Mouse (Mus musculus) c-Kit-negative CD71-positive TER-119-positive erythroid progenitor cells, embryonic 14.5 days (primary cell): Measurements from ENCODE around the gene Fmo6.
A peak's percentile ranks its signal among the peaks of the same experiment; 100 is the strongest.

Experiments used
- DNase-seq: peaks from one replicate; pipeline ENCODE4 v3.0.0-alpha.2; 2013; ENCODE audit warnings: low read depth, low spot score

Fmo6 gene

DNA sequence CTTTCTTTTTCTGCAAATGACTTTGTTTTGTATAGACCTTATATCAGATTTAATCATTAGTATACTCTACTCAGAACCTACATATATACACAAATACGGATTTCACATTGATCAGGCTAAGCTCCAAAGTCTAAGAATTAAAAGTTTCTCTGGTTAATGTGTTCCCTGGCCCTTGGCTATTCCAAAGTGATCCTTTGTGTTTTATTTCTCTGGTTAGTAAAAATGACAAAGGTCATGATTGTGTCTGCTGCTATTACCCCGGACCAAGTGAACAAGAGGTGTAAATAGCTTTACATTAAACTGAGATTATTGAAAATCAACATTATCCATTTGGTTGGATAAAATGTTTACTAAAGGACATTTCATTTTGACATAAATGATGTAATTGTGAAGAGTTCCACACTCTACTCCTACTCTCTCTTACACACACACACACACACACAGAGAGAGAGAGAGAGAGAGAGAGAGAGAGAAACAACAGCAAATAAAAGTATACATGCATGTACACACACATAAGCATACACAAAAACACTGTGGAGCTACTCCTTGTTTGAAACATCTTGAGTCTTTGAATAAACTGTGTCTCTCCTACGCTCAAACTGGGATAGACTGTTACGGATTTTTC, 22.3 kb downstream of the Fmo6 start:
- no peak for DNase-seq

DNA sequence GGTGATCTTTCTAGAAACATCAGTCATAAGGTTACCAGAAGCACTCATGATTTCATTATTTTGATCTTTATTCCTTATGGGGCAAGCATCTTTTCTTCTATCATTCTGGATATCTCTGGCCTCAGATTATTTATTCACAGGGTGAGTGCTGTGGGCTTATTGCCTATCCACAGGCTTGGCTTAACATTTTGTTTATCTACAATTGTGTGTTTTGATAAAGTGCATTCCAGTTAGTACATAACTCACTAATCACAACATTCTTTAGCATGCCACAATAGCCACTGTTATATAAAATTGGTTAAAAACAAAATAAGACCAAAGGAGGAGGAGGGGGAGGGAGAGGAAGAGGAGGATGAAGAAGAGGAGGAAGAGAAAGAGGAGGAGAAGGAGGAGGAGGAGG, 25.2 kb downstream of the Fmo6 start:
- DNase-seq: no peak

DNA sequence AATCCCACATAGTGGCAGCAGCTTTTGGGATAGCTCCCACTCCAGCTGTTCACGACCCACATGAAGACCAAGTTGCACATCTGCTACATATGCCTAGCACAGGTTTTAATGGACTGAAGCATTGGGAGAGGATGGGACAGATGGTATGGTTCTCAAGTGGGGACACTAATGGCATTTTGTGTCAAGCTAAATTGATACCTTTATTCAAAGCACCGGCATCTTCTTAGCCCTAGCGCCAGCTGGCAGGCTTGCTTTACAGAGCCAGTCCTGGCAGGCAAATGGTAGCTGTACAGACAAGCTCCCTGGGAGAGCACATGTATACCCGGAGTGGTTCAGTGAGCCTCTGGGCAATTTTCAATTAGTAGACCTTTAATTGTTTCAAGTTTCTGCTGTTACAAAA, 35.4 kb downstream of the Fmo6 start:
- DNase-seq: no peak

DNA sequence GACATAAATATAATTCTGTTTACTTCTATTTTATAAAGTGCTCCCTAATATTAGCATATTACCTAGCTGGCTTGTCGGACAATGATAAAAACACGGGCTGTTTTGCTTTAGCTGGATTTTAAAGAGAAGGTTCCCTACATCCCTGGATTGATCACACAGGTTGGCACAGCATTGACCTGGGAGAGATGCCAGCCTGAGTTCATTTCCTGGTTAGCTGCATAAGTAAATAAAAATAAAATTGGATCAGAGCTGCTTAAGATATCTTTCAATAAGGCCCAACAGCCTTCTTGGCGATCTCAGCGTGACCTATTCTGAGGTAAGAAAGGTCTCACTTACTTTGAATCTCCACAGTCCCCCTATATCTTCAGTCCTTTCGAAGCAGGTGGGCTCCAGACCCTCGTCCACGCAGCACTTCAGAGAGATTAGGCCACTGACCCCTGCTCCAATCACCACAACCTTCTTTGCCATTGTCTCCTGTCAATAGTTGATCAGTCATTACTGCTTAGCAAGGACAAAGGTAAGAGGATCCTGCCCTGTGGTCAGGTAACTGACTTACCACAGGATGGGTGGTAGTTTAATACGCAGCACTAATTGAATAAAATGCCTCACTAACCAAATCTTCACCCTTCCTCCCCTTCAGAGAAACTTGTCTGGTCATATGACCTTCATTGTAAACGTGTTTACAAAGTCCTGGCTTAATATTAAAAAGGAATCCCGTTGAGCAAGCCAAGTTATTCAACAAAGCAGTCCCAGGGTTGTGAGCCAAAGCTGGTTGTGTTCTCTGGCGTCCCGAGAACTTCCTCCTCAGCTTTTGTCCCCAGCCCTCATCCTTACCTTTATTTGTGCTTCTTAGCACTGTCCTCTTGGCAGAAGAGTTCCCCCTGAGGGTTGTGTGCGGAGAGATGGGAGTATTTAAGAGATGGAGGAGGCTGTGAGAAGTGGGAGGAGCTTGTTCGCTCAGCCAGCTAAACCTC, 39.2 kb downstream of the Fmo6 start, which contains the start of gene Fmo2:
Fmo2 (minus strand) TSS at position 889 of the 974 bp plus-strand sequence.
- no peak for DNase-seq

DNA sequence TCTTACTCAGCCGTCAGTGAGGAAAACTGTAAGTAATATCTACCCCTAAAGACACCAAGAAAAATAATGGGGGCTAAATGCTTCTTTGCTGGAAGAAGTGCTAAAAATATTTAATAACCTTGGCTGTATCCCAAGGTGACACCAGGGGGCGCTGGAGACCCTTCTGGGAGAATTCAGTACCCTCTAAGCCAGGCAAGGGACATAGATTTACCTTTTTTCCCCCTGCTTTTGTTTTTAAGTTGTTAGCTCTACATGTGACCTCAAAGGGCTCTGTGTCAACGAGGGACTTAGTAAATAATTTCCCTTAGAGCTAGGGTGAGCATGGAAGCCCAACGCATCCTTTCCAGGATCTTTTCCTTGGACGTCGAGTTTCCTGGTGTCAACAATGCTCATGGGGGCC, 41.4 kb downstream of the Fmo6 start:
- peak; percentile 4 for DNase-seq

DNA sequence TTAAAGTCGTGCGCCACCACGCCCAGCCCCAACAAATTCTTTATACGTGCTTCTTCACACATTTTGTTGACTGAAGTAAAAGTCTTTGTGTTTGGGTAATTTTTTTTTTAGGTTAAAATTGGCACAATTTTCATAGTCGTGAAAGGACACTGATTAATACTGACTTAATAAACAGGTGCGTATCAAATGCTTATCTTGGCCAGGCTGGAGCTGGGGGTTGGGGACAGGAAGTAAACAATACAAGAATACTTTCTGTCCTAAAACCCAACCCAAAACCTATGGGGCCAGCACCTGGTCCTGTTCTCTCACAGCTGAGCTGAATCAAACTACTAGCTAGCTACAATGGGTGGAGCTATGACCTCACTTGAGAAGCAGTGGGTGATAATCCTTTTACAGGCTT, 44.3 kb downstream of the Fmo6 start:
- DNase-seq: no peak

DNA sequence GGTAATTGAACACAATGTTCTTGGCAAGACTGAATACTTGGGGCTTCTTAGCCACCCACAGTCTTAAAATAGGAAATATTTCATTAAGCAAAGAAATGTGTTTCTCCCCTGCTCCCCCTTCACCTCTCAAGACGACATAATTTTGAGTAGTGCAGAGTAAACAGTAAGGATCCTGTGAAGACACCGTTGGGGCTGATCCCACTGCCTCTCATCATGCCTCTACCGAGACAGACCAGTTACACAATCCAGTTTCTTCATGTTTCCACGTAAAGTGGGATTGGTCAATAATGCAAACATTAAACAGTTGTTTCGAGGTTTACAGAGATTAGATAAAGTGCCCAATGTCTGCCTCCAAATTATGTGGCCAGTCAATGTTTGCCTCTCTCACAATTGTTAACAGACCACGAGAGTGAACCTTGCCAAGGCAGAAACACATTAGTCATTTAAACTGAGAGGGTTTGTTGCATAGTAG, 45.3 kb downstream of the Fmo6 start:
- DNase-seq: no peak

DNA sequence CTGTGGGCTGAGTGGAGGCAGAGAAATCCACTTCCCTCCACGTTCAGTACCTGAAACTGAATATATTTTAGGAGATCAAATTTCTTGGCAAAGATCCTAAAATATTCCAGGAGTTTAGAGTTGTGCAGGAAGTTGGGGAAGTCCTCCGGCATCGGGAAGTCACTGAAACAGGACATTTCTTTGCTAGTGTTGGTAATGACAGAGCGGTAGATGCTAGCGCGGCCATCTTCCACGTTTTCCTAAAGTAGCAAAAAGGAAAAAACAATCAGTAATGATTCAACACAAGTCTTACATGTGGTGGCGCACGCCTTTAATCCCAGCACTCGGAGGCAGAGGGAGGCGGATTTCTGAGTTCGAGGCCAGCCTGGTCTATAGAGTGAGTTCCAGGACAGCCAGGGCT, 48.7 kb downstream of the Fmo6 start:
- no peak for DNase-seq

DNA sequence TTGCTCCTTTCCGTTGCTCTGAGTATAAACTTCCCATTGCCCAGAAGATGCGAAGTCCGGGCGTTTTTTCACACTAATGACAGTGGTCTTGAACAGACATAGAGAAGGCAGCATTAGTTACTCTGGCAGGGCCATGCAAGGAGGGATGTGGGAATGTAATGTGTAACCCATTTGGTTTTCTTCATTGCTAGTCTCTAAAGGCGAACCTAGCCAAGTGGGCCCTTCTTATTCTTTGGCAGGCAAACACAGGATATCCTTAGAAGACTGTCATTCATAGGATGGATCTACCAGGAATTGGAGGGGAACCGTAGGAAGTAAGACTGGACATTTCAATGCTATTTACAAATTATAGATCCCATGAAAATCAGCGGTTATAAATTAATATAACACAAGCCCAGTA, 49.7 kb downstream of the Fmo6 start:
- no peak for DNase-seq

DNA sequence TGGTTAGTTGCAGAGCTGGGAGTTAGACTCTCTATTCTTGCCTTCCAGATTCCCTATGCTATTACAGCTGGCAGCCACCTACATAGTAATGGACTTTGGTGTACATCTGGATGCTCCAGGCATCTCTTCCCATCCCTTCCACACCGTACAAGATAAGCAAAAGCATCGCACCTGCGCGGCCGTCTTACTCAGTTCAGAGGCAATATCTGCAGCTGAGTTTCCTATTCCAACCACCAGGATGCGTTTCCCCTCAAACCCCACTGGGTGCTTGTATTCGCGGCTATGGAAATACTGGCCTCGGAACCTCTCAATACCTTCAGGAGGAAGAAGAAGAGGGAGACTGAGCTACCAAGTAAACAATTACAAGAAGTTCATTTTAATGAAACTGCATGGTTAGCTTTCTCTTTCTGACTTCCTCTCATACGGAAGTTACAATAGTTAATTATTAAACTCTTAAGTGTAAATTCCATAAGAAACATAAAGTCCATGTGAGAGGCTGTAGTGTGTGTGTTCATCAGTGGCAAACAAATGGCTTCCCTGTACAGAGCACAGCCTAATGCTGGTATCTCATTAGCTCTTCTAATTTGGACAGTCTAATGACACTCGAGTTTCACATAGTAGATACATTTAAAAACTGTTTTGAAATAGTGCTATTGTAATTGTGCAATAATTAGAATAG, 51.0 kb downstream of the Fmo6 start:
- DNase-seq: no peak

DNA sequence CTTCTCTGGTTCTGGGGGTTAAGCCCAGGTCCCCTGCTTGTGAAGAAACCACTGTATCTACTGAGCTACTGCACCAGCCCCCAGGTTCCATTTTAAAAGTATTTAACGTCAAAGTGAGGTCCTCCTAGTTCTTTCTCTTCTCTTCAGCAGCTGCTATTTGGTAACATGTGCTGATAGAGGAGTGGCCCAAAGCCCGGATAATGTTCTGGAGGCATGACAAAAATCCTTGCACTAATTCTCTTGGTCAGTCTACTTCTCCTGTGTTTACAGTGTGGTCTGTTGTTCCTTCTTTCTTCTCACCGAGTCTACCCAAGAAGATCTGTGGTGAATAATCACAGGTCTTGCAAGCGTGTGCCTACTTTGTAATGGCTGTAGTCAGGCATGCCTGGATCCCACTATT, 54.6 kb downstream of the Fmo6 start:
- no peak for DNase-seq

DNA sequence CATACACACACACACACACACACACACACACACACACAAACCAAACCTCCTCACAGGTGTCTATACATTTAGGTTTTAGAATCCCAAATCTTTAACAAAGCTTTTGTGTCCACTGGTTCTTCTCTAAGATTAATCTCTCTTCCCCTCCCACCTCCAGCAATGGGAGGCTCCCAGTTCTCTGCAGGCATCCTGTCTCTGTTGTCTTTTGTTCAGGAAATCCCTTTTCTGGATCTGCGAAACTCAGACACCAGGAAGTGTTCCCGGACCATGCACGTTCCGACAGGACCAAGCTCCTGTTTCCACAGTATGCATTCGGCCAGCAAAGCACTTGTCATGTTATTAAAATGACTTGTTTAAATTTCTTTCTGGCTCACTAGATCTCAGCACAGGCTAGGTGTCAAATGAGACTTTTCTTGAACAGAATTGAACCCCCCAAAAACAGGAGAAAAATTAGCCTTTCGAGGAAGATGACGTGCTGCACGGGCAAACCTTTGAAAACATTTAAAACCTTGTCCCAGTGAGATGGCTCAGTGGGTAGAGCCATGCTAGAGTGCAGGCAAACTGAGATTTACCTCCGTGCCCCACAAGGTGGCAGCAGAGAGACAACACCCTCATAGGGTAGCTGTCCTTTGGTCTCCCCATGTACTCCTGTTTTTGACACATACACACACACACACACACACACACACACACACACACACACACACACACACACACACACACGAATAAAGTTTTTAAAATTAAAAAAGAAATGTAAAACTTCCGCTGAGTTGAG, 57.5 kb downstream of the Fmo6 start:
- peak; percentile 2 for DNase-seq

DNA sequence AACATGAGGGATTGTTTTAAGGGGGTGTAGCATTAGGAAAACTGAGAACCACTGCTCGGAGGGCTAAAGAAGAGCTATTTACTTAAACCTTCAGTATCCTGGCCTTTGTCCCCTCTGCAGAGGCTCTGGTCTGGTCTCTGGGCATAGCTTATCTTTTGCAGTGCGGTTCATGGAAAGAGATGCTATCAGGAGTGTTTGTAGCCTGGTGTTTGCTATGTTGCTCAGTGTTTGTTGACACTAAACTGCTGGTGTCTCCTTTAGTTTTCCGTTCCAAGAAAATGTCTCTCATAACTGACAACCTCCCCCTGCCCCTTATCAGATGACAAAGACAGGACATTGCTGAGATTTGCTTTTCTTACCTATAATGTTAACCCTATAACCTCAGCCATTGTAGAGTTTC, 62.2 kb downstream of the Fmo6 start:
- no peak for DNase-seq

DNA sequence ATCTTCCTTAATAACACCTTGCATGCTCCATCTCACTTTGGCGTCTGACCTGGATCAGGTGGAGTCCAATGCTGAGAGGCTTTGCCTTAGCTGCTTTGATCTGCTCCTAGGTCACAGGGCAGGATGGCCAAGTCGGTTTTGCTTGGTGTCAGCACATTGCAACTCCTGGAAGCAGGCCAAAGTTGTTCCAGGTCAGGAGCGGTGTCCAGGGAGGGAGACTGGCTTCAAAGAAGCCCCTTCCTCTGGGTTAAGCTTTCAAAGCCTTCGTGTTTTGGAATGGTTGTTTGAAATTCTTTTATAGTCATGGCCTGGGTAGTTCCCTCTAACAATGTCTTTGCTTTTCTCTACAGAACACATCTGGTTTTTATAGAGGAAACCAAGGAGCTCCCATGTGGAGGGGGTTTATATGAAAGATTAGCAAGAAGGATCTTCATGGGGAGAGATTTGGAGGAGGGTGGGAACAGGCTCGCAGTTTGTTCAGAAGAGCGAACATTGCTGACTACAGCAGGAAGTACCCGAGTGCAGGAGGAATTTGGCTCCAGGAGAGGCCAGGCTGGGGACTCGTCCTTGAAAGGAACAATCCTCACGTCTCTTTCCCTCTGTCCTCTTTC, 65.5 kb downstream of the Fmo6 start:
- no peak for DNase-seq

DNA sequence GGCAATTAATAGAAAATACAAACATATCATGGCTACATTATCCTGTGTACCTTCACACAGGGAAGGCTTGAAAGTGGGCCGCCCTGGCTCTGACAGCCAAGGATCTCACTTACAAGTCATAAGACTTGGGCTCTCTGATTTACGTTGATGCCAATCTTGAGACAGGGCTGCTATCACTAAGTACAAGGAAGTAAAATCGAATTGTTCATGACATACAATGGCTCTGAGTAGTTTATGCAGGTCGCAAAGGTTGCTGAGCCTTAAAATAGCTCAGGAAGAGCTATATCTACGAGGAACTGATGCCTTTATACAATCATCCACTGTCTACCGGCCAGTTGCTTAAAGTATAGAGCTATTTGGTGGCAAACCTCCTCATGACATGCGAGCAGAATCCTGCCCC, 66.3 kb downstream of the Fmo6 start:
- no peak for DNase-seq

DNA sequence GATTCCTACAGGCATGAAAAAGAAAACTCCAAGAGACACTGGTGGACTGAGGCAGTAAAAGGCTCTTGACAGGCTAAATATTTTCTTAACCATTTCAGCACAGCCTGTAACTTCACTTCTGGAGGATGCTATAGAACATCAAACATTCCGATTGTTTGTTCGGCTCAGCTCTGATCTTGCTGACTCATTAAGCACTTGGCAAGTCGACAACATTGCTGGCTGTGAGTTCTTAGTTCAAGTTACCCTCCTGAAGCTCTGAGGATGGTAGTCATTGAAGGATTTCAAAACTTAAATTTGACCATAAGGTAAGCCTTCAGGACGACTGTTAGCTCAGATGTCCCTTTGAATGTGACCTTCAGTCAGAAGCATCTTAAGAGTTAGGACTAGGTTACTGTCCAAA, 69.9 kb downstream of the Fmo6 start:
- DNase-seq: no peak
